Mouse (Mus musculus) forebrain, postnatal 0 days (tissue): ENCODE measurements around the gene Cmas. TPM values are rescaled to one million over a fixed set of nuclear protein-coding genes. Genes with fewer than 3 reads are reported as not detected.

Experiments
- ATAC-seq: fragments of 200-750 bp; cut with Nextera tagmentation; 2 replicates; pipeline ENCODE4 v1.8.0; 2017; ENCODE audit warnings: mild to moderate bottlenecking, moderate library complexity
- DNase-seq: peaks from one replicate; pipeline ENCODE4 v3.0.0-alpha.2; 2015
- H3K27ac ChIP-seq: fragments of 300-500 bp; sonication (generic); 2 replicates; pipeline ENCODE4 v1.5.1; 2014; ENCODE audit warnings: low read depth, mild to moderate bottlenecking, antibody characterized with exemption, low read length, moderate library complexity, mixed read lengths
- H3K27me3 ChIP-seq: fragments of 300-500 bp; sonication (generic); 2 replicates; pipeline ENCODE4 v1.6.1; 2014; ENCODE audit warnings: mild to moderate bottlenecking, low read length, mixed read lengths; ENCODE audit not compliant: insufficient read depth
- H3K36me3 ChIP-seq: fragments of 300-500 bp; sonication (generic); 2 replicates; pipeline ENCODE4 v1.6.1; 2014; ENCODE audit warnings: mild to moderate bottlenecking, moderate library complexity; ENCODE audit not compliant: insufficient read depth
- H3K4me1 ChIP-seq: fragments of 300-500 bp; sonication (generic); 2 replicates; pipeline ENCODE4 v1.6.1; 2014; ENCODE audit warnings: antibody characterized with exemption; ENCODE audit not compliant: insufficient read depth
- H3K4me2 ChIP-seq: fragments of 300-500 bp; sonication (generic); 2 replicates; pipeline ENCODE4 v1.6.1; 2014; ENCODE audit warnings: low read depth, mild to moderate bottlenecking, moderate library complexity
- H3K4me3 ChIP-seq: fragments of 300-500 bp; sonication (generic); 2 replicates; pipeline ENCODE4 v1.5.1; 2014; ENCODE audit warnings: low read depth, low read length, mixed read lengths
- H3K9ac ChIP-seq: fragments of 300-500 bp; sonication (generic); 2 replicates; pipeline ENCODE4 v1.6.1; 2014; ENCODE audit warnings: mild to moderate bottlenecking
- H3K9me3 ChIP-seq: fragments of 300-500 bp; sonication (generic); 2 replicates; pipeline ENCODE4 v1.6.1; 2016; ENCODE audit warnings: low read length
- CTCF ChIP-seq: sonication (generic); IDR thresholded peaks from 2 replicates; pipeline ENCODE4 v1.5.1; 2016; ENCODE audit warnings: antibody characterized with exemption, control low read depth, low read depth
- WGBS: fragments of 180-500 bp; shearing (Covaris S2); extraction: QIAGEN DNeasy Blood & Tissue Kit; methylation state at CpG from one replicate; pipeline ENCODE4 v1.1.7; 2014; 5-methylcytosine and 5-hydroxymethylcytosine counted together
- polyA plus RNA-seq: library from polyadenylated mRNA; unstranded; fragments of >200 nt; fragmentation: Nextera tagmentation; extraction: Ambion mirVana; gene quantifications from 2 replicates; pipeline ENCODE4 v1.2.1, GENCODE M21; 2015
- total RNA-seq: library from RNA; depleted of rRNA; stranded (reverse); fragments of >200 nt; gene quantifications from 2 replicates; pipeline ENCODE4 v1.2.3, GENCODE M21; 2014

The Cmas gene
- total and polyA plus RNA-seq, 2 experiments from 2014 or later, result 132 to 178 TPM

- DNase-seq, result no peak
- Histone ChIP-seq H3K4me3 (no peak overlapping the region), H3K4me1 (0 out of 2 replicates have a peak, but pooled peaks cover 9% of the 10 kb centered on the region), H3K27me3 (no peaks in the 10 kb centered on the region), H3K36me3 (no peaks in the 10 kb centered on the region), H3K9ac (no peak overlapping the region), H3K4me2 (no peak overlapping the region), H3K27ac (no peak overlapping the region), H3K9me3 (no peaks in the 10 kb centered on the region)
- WGBS, result 42% methylated on average over 13 of the region's 13 CpGs
- ATAC-seq, result no peak
- no peak for TF ChIP-seq CTCF
These were observed 35.9 kb downstream of the Cmas start for GRCm38 (mm10) chr6:142792241-142792968.

GRCm38 (mm10) chr6:142793468-142793867 lies 37.0 kb downstream of the Cmas start:
- H3K36me3 ChIP-seq, result no peaks in the 10 kb centered on the region
- no peak for TF ChIP-seq CTCF
- DNase-seq, result peak; percentile 45
- H3K4me1 ChIP-seq, result 0 out of 2 replicates have a peak, but pooled peaks cover 9% of the 10 kb centered on the region
- H3K4me3 ChIP-seq, result no peak overlapping the region
- no peak overlapping the region for H3K9ac ChIP-seq
- no peaks in the 10 kb centered on the region for H3K27me3 ChIP-seq
- no peaks in the 10 kb centered on the region for H3K9me3 ChIP-seq
- H3K27ac ChIP-seq, result no peak overlapping the region
- WGBS, result 34% methylated on average over 7 of the region's 7 CpGs
- peak; percentile 73 for ATAC-seq
- H3K4me2 ChIP-seq, result no peak overlapping the region

- Histone ChIP-seq H3K9me3 (no peaks in the 10 kb centered on the region), H3K4me2 (no peak overlapping the region), H3K36me3 (no peaks in the 10 kb centered on the region), H3K4me1 (0 out of 2 replicates have a peak, but pooled peaks cover 9% of the 10 kb centered on the region), H3K27me3 (no peaks in the 10 kb centered on the region), H3K9ac (no peak overlapping the region), H3K4me3 (no peak overlapping the region), H3K27ac (no peak overlapping the region)
- ATAC-seq (no peak), DNase-seq (no peak)
- TF ChIP-seq CTCF, result no peak
- WGBS, result 93% methylated on average over 9 of the region's 9 CpGs
These were observed 38.6 kb downstream of the Cmas start for GRCm38 (mm10) chr6:142795087-142795486.

- DNase-seq (no peak), ATAC-seq (no peak)
- Histone ChIP-seq H3K27me3 (no peaks in the 10 kb centered on the region), H3K4me1 (0 out of 2 replicates have a peak, but pooled peaks cover 9% of the 10 kb centered on the region), H3K4me2 (no peak overlapping the region), H3K4me3 (no peak overlapping the region), H3K27ac (no peak overlapping the region), H3K9me3 (no peaks in the 10 kb centered on the region), H3K9ac (no peak overlapping the region), H3K36me3 (no peaks in the 10 kb centered on the region)
- no peak for TF ChIP-seq CTCF
- WGBS, result 85% methylated on average over 15 of the region's 15 CpGs
These were observed 39.4 kb downstream of the Cmas start for GRCm38 (mm10) chr6:142795655-142796441.

GRCm38 (mm10) chr6:142797996-142798395 lies 41.5 kb downstream of the Cmas start:
- no peak for DNase-seq
- H3K4me1 ChIP-seq, result 0 out of 2 replicates have a peak, but pooled peaks cover 8% of the 10 kb centered on the region
- no peak for ATAC-seq
- no peaks in the 10 kb centered on the region for H3K27me3 ChIP-seq
- WGBS, result 61% methylated on average over 1 of the region's 1 CpGs
- no peak overlapping the region for H3K4me3 ChIP-seq
- H3K36me3 ChIP-seq, result no peaks in the 10 kb centered on the region
- H3K9ac ChIP-seq, result no peak overlapping the region
- no peak for TF ChIP-seq CTCF
- no peak overlapping the region for H3K27ac ChIP-seq
- no peaks in the 10 kb centered on the region for H3K9me3 ChIP-seq
- H3K4me2 ChIP-seq, result no peak overlapping the region

GRCm38 (mm10) chr6:142798837-142799236 lies 42.4 kb downstream of the Cmas start:
- Histone ChIP-seq H3K27me3 (no peaks in the 10 kb centered on the region), H3K4me1 (0 out of 2 replicates have a peak, but pooled peaks cover 6% of the 10 kb centered on the region), H3K9ac (no peak overlapping the region), H3K4me2 (no peak overlapping the region), H3K36me3 (no peaks in the 10 kb centered on the region), H3K27ac (no peak overlapping the region), H3K9me3 (no peaks in the 10 kb centered on the region), H3K4me3 (no peak overlapping the region)
- DNase-seq (no peak), ATAC-seq (no peak)
- WGBS, result 81% methylated on average over 9 of the region's 9 CpGs
- TF ChIP-seq CTCF, result no peak
